Mouse (Mus musculus) limb, embryonic 11.5 days (tissue): Measurements from ENCODE around the gene Olfr798. TPM values are rescaled to one million over a fixed set of nuclear protein-coding genes. Genes with fewer than 3 reads are reported as not detected.

Experiments used
- ATAC-seq: fragments of 200-750 bp; cut with Nextera tagmentation; 2 replicates; pipeline ENCODE4 v1.8.0; 2017; ENCODE audit warnings: low read depth; ENCODE audit not compliant: insufficient number of reproducible peaks, low FRiP score, low TSS enrichment
- DNase-seq: peaks from one replicate; pipeline ENCODE4 v3.0.0-alpha.2; 2015; ENCODE audit warnings: low spot score
- H3K27ac ChIP-seq: fragments of 300-500 bp; sonication (generic); replicated peaks from 2 replicates; pipeline ENCODE4 v1.5.1; 2014; ENCODE audit warnings: low read depth, mild to moderate bottlenecking, low read length
- H3K27me3 ChIP-seq: fragments of 300-500 bp; sonication (generic); 2 replicates; pipeline ENCODE4 v1.6.1; 2014; ENCODE audit warnings: mild to moderate bottlenecking, low read length, mixed read lengths; ENCODE audit not compliant: control insufficient read depth, insufficient read depth
- H3K36me3 ChIP-seq: fragments of 300-500 bp; sonication (generic); 2 replicates; pipeline ENCODE4 v1.6.1; 2014; ENCODE audit warnings: mild to moderate bottlenecking, low read length, moderate library complexity, mixed read lengths; ENCODE audit not compliant: control insufficient read depth, insufficient read depth
- H3K4me1 ChIP-seq: fragments of 300-500 bp; sonication (generic); 2 replicates; pipeline ENCODE4 v1.6.1; 2014; ENCODE audit warnings: low read length, mixed read lengths; ENCODE audit not compliant: control insufficient read depth, insufficient read depth
- H3K4me2 ChIP-seq: fragments of 300-500 bp; sonication (generic); 2 replicates; pipeline ENCODE4 v1.6.1; 2014; ENCODE audit warnings: low read depth, mild to moderate bottlenecking, moderate library complexity; ENCODE audit not compliant: severe bottlenecking
- H3K4me3 ChIP-seq: fragments of 300-500 bp; sonication (generic); 2 replicates; pipeline ENCODE4 v1.5.1; 2014; ENCODE audit warnings: low read depth, low read length
- H3K9ac ChIP-seq: fragments of 300-500 bp; sonication (generic); 2 replicates; pipeline ENCODE4 v1.6.1; 2014; ENCODE audit warnings: mild to moderate bottlenecking, low read length
- H3K9me3 ChIP-seq: fragments of 300-500 bp; sonication (generic); 2 replicates; pipeline ENCODE4 v1.6.1; 2016; ENCODE audit warnings: low read length; ENCODE audit not compliant: control insufficient read depth
- WGBS: fragments of 180-500 bp; shearing (Covaris S2); extraction: QIAGEN DNeasy Blood & Tissue Kit; methylation state at CpG from one replicate; pipeline ENCODE4 v1.1.7; 2014; 5-methylcytosine and 5-hydroxymethylcytosine counted together
- polyA plus RNA-seq: library from polyadenylated mRNA; unstranded; fragments of >200 nt; fragmentation: Nextera tagmentation; extraction: Ambion mirVana; gene quantifications from 2 replicates; pipeline ENCODE4 v1.2.1, GENCODE M21; 2014

The Olfr798 gene
- not detected in 2 replicates for polyA plus RNA-seq

GRCm38 (mm10) chr10:129627834-129628233, at the start of gene Olfr798:
TSS of gene Olfr798 (minus strand) at chr10:129627934.
- Histone ChIP-seq H3K4me3 (no peak within 1 kb of the TSS), H3K27me3 (no peaks in the 10 kb centered on the region), H3K9ac (no peak within 1 kb of the TSS), H3K4me2 (no peak within 1 kb of the TSS), H3K27ac (no peak within 1 kb of the TSS), H3K9me3 (no peaks in the 10 kb centered on the region), H3K36me3 (no peaks in the 10 kb centered on the region), H3K4me1 (no peaks in the 10 kb centered on the region)
- no peak for DNase-seq
- WGBS: 87% methylated on average over 1 of the region's 1 CpGs
- ATAC-seq: no peak

- 86% methylated on average over 1 of the region's 1 CpGs for WGBS
- Histone ChIP-seq H3K27ac (no peak within 1 kb of the TSS), H3K4me1 (no peaks in the 10 kb centered on the region), H3K9me3 (no peaks in the 10 kb centered on the region), H3K4me2 (no peak within 1 kb of the TSS), H3K9ac (no peak within 1 kb of the TSS), H3K36me3 (no peaks in the 10 kb centered on the region), H3K27me3 (no peaks in the 10 kb centered on the region), H3K4me3 (no peak within 1 kb of the TSS)
- ATAC-seq (no peak), DNase-seq (no peak)
These were observed 46.0 kb upstream of the Olfr798 start, which contains the start of gene Olfr801 for GRCm38 (mm10) chr10:129673765-129674164. TSS of gene Olfr801 (minus strand) at chr10:129673865.

GRCm38 (mm10) chr10:129657394-129657793, 29.7 kb upstream of the Olfr798 start, which contains the start of gene Olfr800:
TSS of gene Olfr800 (plus strand) at chr10:129657694.
- H3K9ac ChIP-seq: no peak within 1 kb of the TSS
- H3K4me1 ChIP-seq: no peaks in the 10 kb centered on the region
- no peak for DNase-seq

GRCm38 (mm10) chr10:129651763-129652162, 24.0 kb upstream of the Olfr798 start:
- Histone ChIP-seq H3K27ac (no peak overlapping the region), H3K4me3 (no peak overlapping the region), H3K9ac (no peak overlapping the region), H3K36me3 (no peaks in the 10 kb centered on the region), H3K27me3 (no peaks in the 10 kb centered on the region), H3K9me3 (no peaks in the 10 kb centered on the region), H3K4me1 (no peaks in the 10 kb centered on the region), H3K4me2 (no peak overlapping the region)
- ATAC-seq (no peak), DNase-seq (no peak)
- 85% methylated on average over 1 of the region's 1 CpGs for WGBS

More at GRCm38 (mm10) chr10:129657394-129657793, 29.7 kb upstream of the Olfr798 start, which contains the start of gene Olfr800:
- ATAC-seq: no peak
- H3K4me3 ChIP-seq: no peak within 1 kb of the TSS
- no peak within 1 kb of the TSS for H3K4me2 ChIP-seq
- H3K36me3 ChIP-seq: no peaks in the 10 kb centered on the region
- no peak within 1 kb of the TSS for H3K27ac ChIP-seq
- H3K27me3 ChIP-seq: no peaks in the 10 kb centered on the region
- no peaks in the 10 kb centered on the region for H3K9me3 ChIP-seq

- Histone ChIP-seq H3K4me2 (no peak within 1 kb of the TSS), H3K27me3 (no peaks in the 10 kb centered on the region), H3K4me1 (no peaks in the 10 kb centered on the region), H3K9ac (no peak within 1 kb of the TSS), H3K27ac (no peak within 1 kb of the TSS), H3K36me3 (no peaks in the 10 kb centered on the region), H3K4me3 (no peak within 1 kb of the TSS), H3K9me3 (no peaks in the 10 kb centered on the region)
- 49% methylated on average over 1 of the region's 1 CpGs for WGBS
- no peak for DNase-seq
- ATAC-seq: no peak
These were observed 9.4 kb upstream of the Olfr798 start, which contains the start of gene Olfr799 for GRCm38 (mm10) chr10:129637184-129637583. TSS of gene Olfr799 (plus strand) at chr10:129637484.

GRCm38 (mm10) chr10:129623251-129623650, 4.5 kb downstream of the Olfr798 start:
- H3K9ac ChIP-seq: no peak overlapping the region
- H3K4me2 ChIP-seq: no peak overlapping the region
- no peak overlapping the region for H3K27ac ChIP-seq
- no peaks in the 10 kb centered on the region for H3K36me3 ChIP-seq
- DNase-seq (no peak), ATAC-seq (no peak)
- no peaks in the 10 kb centered on the region for H3K4me1 ChIP-seq
- no peaks in the 10 kb centered on the region for H3K9me3 ChIP-seq
- no peaks in the 10 kb centered on the region for H3K27me3 ChIP-seq
- no peak overlapping the region for H3K4me3 ChIP-seq

GRCm38 (mm10) chr10:129621724-129622123, 6.0 kb downstream of the Olfr798 start:
- Histone ChIP-seq H3K27ac (no peak overlapping the region), H3K36me3 (no peaks in the 10 kb centered on the region), H3K4me1 (no peaks in the 10 kb centered on the region), H3K27me3 (no peaks in the 10 kb centered on the region), H3K4me2 (no peak overlapping the region), H3K9ac (no peak overlapping the region), H3K4me3 (no peak overlapping the region), H3K9me3 (no peaks in the 10 kb centered on the region)
- ATAC-seq: no peak
- WGBS: 15% methylated on average over 1 of the region's 1 CpGs
- DNase-seq: no peak

GRCm38 (mm10) chr10:129612470-129612869, 15.3 kb downstream of the Olfr798 start, which contains the start of gene Olfr796:
TSS of gene Olfr796 (minus strand) at chr10:129612570.
- no peak within 1 kb of the TSS for H3K4me2 ChIP-seq
- no peaks in the 10 kb centered on the region for H3K4me1 ChIP-seq
- H3K27me3 ChIP-seq: no peaks in the 10 kb centered on the region
- DNase-seq (no peak), ATAC-seq (no peak)
- H3K36me3 ChIP-seq: no peaks in the 10 kb centered on the region
- 91% methylated on average over 1 of the region's 1 CpGs for WGBS
- H3K9me3 ChIP-seq: no peaks in the 10 kb centered on the region
- no peak within 1 kb of the TSS for H3K9ac ChIP-seq
- no peak within 1 kb of the TSS for H3K27ac ChIP-seq
- no peak within 1 kb of the TSS for H3K4me3 ChIP-seq

GRCm38 (mm10) chr10:129577066-129577465, 50.7 kb downstream of the Olfr798 start:
- Histone ChIP-seq H3K4me2 (no peak overlapping the region), H3K27me3 (no peaks in the 10 kb centered on the region), H3K27ac (no peak overlapping the region), H3K4me3 (no peak overlapping the region), H3K36me3 (no peaks in the 10 kb centered on the region), H3K9ac (no peak overlapping the region), H3K4me1 (no peaks in the 10 kb centered on the region), H3K9me3 (no peaks in the 10 kb centered on the region)
- DNase-seq (no peak), ATAC-seq (no peak)
- WGBS: 77% methylated on average over 1 of the region's 1 CpGs
